Mouse (Mus musculus) thymus, postnatal 0 days (tissue): ENCODE results near the gene Rbm47. TPM values are rescaled to one million over a fixed set of nuclear protein-coding genes. Genes with fewer than 3 reads are reported as not detected.

Experiments
- DNase-seq: peaks from one replicate; pipeline ENCODE4 v3.0.0-alpha.2; 2015; ENCODE audit warnings: low spot score
- microRNA-seq: library from miRNA; unstranded; fragments of <30 nt; microRNA quantifications from one replicate; pipeline ENCODE4, GENCODE M21; 2016; ENCODE audit warnings: borderline number of aligned reads
- polyA plus RNA-seq: library from polyadenylated mRNA; unstranded; fragments of >200 nt; fragmentation: Nextera tagmentation; extraction: Ambion mirVana; gene quantifications from 2 replicates; pipeline ENCODE4 v1.2.1, GENCODE M21; 2015

The Rbm47 gene
- polyA plus RNA-seq, 1 experiment from 2014 or later: 14.4 TPM

GRCm38 (mm10) chr5:65968004-65968403, 204.9 kb downstream of the Rbm47 start:
- DNase-seq: no peak

- no peak for DNase-seq
These were observed 205.8 kb downstream of the Rbm47 start for GRCm38 (mm10) chr5:65967091-65967490.

Small RNA genes within 50 kb of the gene (microRNA-seq; reads per million reads assigned to microRNA genes)
- not detected for gene Gm25952

Other genes starting within 250 kb of the Rbm47 start
- 244 and 286 TPM in 2 replicates for gene Chrna9, start 238.2 kb downstream of the Rbm47 start, polyA plus RNA-seq
- 0.82 and 1.0 TPM in 2 replicates for gene 9130230L23Rik, start 168.8 kb downstream of the Rbm47 start, polyA plus RNA-seq
- 0.18 and 0.22 TPM in 2 replicates for gene Nsun7, start 86.8 kb upstream of the Rbm47 start, polyA plus RNA-seq